Mouse (Mus musculus): ENCODE results near the gene Lmo7. TPM values are rescaled to one million over a fixed set of nuclear protein-coding genes. Genes with fewer than 3 reads are reported as not detected.

Lmo7 gene
- polyA plus RNA-seq, 2 experiments, result 2.2 to 2.4 TPM

- WGBS (ENCODE audit: insufficient replicate concordance), result 69% methylated on average over 3 of the region's 3 CpGs
- no peak overlapping the region for H3K4me2 ChIP-seq (ENCODE audit: low read depth)
- no peak overlapping the region for H3K27ac ChIP-seq
- no peaks in the 10 kb centered on the region for H3K4me1 ChIP-seq (replicated peaks; ENCODE audit: control insufficient read depth in 2 of 2, insufficient read depth in 2 of 2, low read length in 1 of 2)
- no peak for TF ChIP-seq EP300 (IDR thresholded peaks at IDR 0.05; ENCODE audit: low read depth)
- TF ChIP-seq CTCF (IDR thresholded peaks at IDR 0.05; ENCODE audit: low read depth), result no peak
- ATAC-seq (ENCODE audit: insufficient read depth) (no peak), DNase-seq (ENCODE audit: low read depth in 3 of 3, low spot score in 3 of 3) (no peak)
- no peaks in the 10 kb centered on the region for H3K36me3 ChIP-seq (replicated peaks; ENCODE audit: control insufficient read depth, insufficient read depth, low read depth)
- H3K9ac ChIP-seq (replicated peaks), result no peak overlapping the region
- no peaks in the 10 kb centered on the region for H3K9me3 ChIP-seq (ENCODE audit: control insufficient read depth, low read length)
- H3K27me3 ChIP-seq (ENCODE audit: control insufficient read depth, insufficient read depth, low read length), result no peaks in the 10 kb centered on the region
- H3K4me3 ChIP-seq (ENCODE audit: insufficient read depth in 1 of 2, low read depth in 2 of 2, low read length in 2 of 2), result no peak overlapping the region
These were observed 54.7 kb downstream of the Lmo7 start for GRCm38 (mm10) chr14:101784315-101784945.

- DNase-seq (ENCODE audit: low read depth in 3 of 3, low spot score in 3 of 3), result no peak
- WGBS (ENCODE audit: insufficient replicate concordance), result 57% methylated on average over 5 of the region's 5 CpGs
- Histone ChIP-seq H3K4me3 (ENCODE audit: insufficient read depth in 1 of 2, low read depth in 2 of 2, low read length in 2 of 2) (no peak overlapping the region), H3K27ac (no peak overlapping the region), H3K36me3 (replicated peaks; ENCODE audit: control insufficient read depth, insufficient read depth, low read depth) (no peaks in the 10 kb centered on the region), H3K9me3 (ENCODE audit: control insufficient read depth, low read length) (no peaks in the 10 kb centered on the region), H3K27me3 (ENCODE audit: control insufficient read depth, insufficient read depth, low read length) (no peaks in the 10 kb centered on the region), H3K4me1 (replicated peaks; ENCODE audit: control insufficient read depth in 2 of 2, insufficient read depth in 2 of 2, low read length in 1 of 2) (no peaks in the 10 kb centered on the region), H3K9ac (replicated peaks) (no peak overlapping the region), H3K4me2 (ENCODE audit: low read depth) (no peak overlapping the region)
- TF ChIP-seq CTCF (IDR thresholded peaks at IDR 0.05; ENCODE audit: low read depth) (no peak), EP300 (IDR thresholded peaks at IDR 0.05; ENCODE audit: low read depth) (no peak)
- ATAC-seq (ENCODE audit: insufficient read depth), result no peak
These were observed 58.1 kb downstream of the Lmo7 start for GRCm38 (mm10) chr14:101787903-101788302.

- Histone ChIP-seq H3K27ac (no peak overlapping the region), H3K9me3 (ENCODE audit: control insufficient read depth, low read length) (no peaks in the 10 kb centered on the region), H3K36me3 (replicated peaks; ENCODE audit: control insufficient read depth, insufficient read depth, low read depth) (no peaks in the 10 kb centered on the region), H3K4me2 (ENCODE audit: low read depth) (no peak overlapping the region), H3K27me3 (ENCODE audit: control insufficient read depth, insufficient read depth, low read length) (no peaks in the 10 kb centered on the region), H3K4me1 (replicated peaks; ENCODE audit: control insufficient read depth in 2 of 2, insufficient read depth in 2 of 2, low read length in 1 of 2) (no peaks in the 10 kb centered on the region), H3K4me3 (ENCODE audit: insufficient read depth in 1 of 2, low read depth in 2 of 2, low read length in 2 of 2) (no peak overlapping the region), H3K9ac (replicated peaks) (no peak overlapping the region)
- no peak for ATAC-seq (ENCODE audit: insufficient read depth)
- DNase-seq (ENCODE audit: low read depth in 3 of 3, low spot score in 3 of 3), result no peak
- TF ChIP-seq CTCF (IDR thresholded peaks at IDR 0.05; ENCODE audit: low read depth) (no peak), EP300 (IDR thresholded peaks at IDR 0.05; ENCODE audit: low read depth) (no peak)
- 71% methylated on average over 6 of the region's 6 CpGs for WGBS (ENCODE audit: insufficient replicate concordance)
These were observed 58.7 kb downstream of the Lmo7 start for GRCm38 (mm10) chr14:101788475-101788874.

- H3K27ac ChIP-seq, result no peak overlapping the region
- DNase-seq (ENCODE audit: low read depth in 3 of 3, low spot score in 3 of 3) (no peak), ATAC-seq (ENCODE audit: insufficient read depth) (no peak)
- no peak overlapping the region for H3K4me2 ChIP-seq (ENCODE audit: low read depth)
- no peaks in the 10 kb centered on the region for H3K27me3 ChIP-seq (ENCODE audit: control insufficient read depth, insufficient read depth, low read length)
- H3K4me3 ChIP-seq (ENCODE audit: insufficient read depth in 1 of 2, low read depth in 2 of 2, low read length in 2 of 2), result no peak overlapping the region
- no peaks in the 10 kb centered on the region for H3K9me3 ChIP-seq (ENCODE audit: control insufficient read depth, low read length)
- H3K36me3 ChIP-seq (replicated peaks; ENCODE audit: control insufficient read depth, insufficient read depth, low read depth), result no peaks in the 10 kb centered on the region
- no peaks in the 10 kb centered on the region for H3K4me1 ChIP-seq (replicated peaks; ENCODE audit: control insufficient read depth in 2 of 2, insufficient read depth in 2 of 2, low read length in 1 of 2)
- no peak overlapping the region for H3K9ac ChIP-seq (replicated peaks)
- WGBS (ENCODE audit: insufficient replicate concordance), result 72% methylated on average over 10 of the region's 10 CpGs
- TF ChIP-seq CTCF (IDR thresholded peaks at IDR 0.05; ENCODE audit: low read depth) (no peak), EP300 (IDR thresholded peaks at IDR 0.05; ENCODE audit: low read depth) (no peak)
These were observed 64.9 kb downstream of the Lmo7 start for GRCm38 (mm10) chr14:101794553-101795177.

GRCm38 (mm10) chr14:101797930-101798500, 68.3 kb downstream of the Lmo7 start:
- TF ChIP-seq CTCF (IDR thresholded peaks at IDR 0.05; ENCODE audit: low read depth), result no peak
- no peak for TF ChIP-seq EP300 (IDR thresholded peaks at IDR 0.05; ENCODE audit: low read depth)
- H3K9me3 ChIP-seq (ENCODE audit: control insufficient read depth, low read length), result no peaks in the 10 kb centered on the region
- 52% methylated on average over 5 of the region's 5 CpGs for WGBS (ENCODE audit: insufficient replicate concordance)
- ATAC-seq (ENCODE audit: insufficient read depth) (no peak), DNase-seq (ENCODE audit: low read depth in 3 of 3, low spot score in 3 of 3) (no peak)
- H3K9ac ChIP-seq (replicated peaks), result no peak overlapping the region
- no peak overlapping the region for H3K4me3 ChIP-seq (ENCODE audit: insufficient read depth in 1 of 2, low read depth in 2 of 2, low read length in 2 of 2)
- H3K36me3 ChIP-seq (replicated peaks; ENCODE audit: control insufficient read depth, insufficient read depth, low read depth), result no peaks in the 10 kb centered on the region
- no peak overlapping the region for H3K4me2 ChIP-seq (ENCODE audit: low read depth)
- no peaks in the 10 kb centered on the region for H3K27me3 ChIP-seq (ENCODE audit: control insufficient read depth, insufficient read depth, low read length)
- no peaks in the 10 kb centered on the region for H3K4me1 ChIP-seq (replicated peaks; ENCODE audit: control insufficient read depth in 2 of 2, insufficient read depth in 2 of 2, low read length in 1 of 2)
- H3K27ac ChIP-seq, result no peak overlapping the region
